Mouse (Mus musculus) E14TG2a.4 (cell line): ENCODE data around the gene Cadps2.

Experiments used
- H3K27me3 ChIP-seq: 2 replicates; pipeline ENCODE4 v1.6.1; 2014; ENCODE audit warnings: low read length, control low read depth; ENCODE audit not compliant: insufficient read depth
- H3K36me3 ChIP-seq: 2 replicates; pipeline ENCODE4 v1.6.1; 2014; ENCODE audit warnings: low read length, control low read depth; ENCODE audit not compliant: insufficient read depth
- H3K4me1 ChIP-seq: replicated peaks from 2 replicates; pipeline ENCODE4 v1.6.1; 2014; ENCODE audit warnings: low read depth, low read length, control low read depth
- H3K4me3 ChIP-seq: replicated peaks from 2 replicates; pipeline ENCODE4 v1.5.1; 2014; ENCODE audit warnings: mild to moderate bottlenecking, low read length
- H3K9me3 ChIP-seq: 2 replicates; pipeline ENCODE4 v1.6.1; 2014; ENCODE audit warnings: low read length, control low read depth
- CTCF ChIP-seq: conservative IDR thresholded peaks from 2 replicates; pipeline ENCODE4 v1.5.1; 2014; ENCODE audit warnings: low read length
- NANOG ChIP-seq: IDR thresholded peaks from 2 replicates; pipeline ENCODE4 v1.6.1; 2014; ENCODE audit warnings: borderline replicate concordance, low read length, mixed read lengths
- POU5F1 ChIP-seq: IDR thresholded peaks from 2 replicates; pipeline ENCODE4 v1.6.1; 2014; ENCODE audit warnings: low read length, borderline replicate concordance

Gene Cadps2

GRCm38 (mm10) chr6:23360596-23360995, 478.6 kb downstream of the Cadps2 start:
- no peaks in the 10 kb centered on the region for H3K9me3 ChIP-seq
- H3K4me3 ChIP-seq, result no peak overlapping the region
- H3K27me3 ChIP-seq, result no peaks in the 10 kb centered on the region
- H3K36me3 ChIP-seq, result no peaks in the 10 kb centered on the region
- H3K4me1 ChIP-seq, result peaks cover 27% of the 10 kb centered on the region
- TF ChIP-seq POU5F1, result no peak
- no peak for TF ChIP-seq NANOG
- no peak for TF ChIP-seq CTCF

GRCm38 (mm10) chr6:23356141-23356540, 483.1 kb downstream of the Cadps2 start:
- Histone ChIP-seq H3K27me3 (peaks cover 6% of the 10 kb centered on the region), H3K4me1 (peaks cover 40% of the 10 kb centered on the region), H3K36me3 (no peaks in the 10 kb centered on the region), H3K4me3 (no peak overlapping the region), H3K9me3 (no peaks in the 10 kb centered on the region)
- TF ChIP-seq NANOG (peak; percentile 79), POU5F1 (no peak), CTCF (no peak)

GRCm38 (mm10) chr6:23353480-23353879, 485.7 kb downstream of the Cadps2 start:
- H3K36me3 ChIP-seq, result no peaks in the 10 kb centered on the region
- H3K4me3 ChIP-seq, result no peak overlapping the region
- no peaks in the 10 kb centered on the region for H3K9me3 ChIP-seq
- H3K27me3 ChIP-seq, result peaks cover 6% of the 10 kb centered on the region
- no peak for TF ChIP-seq CTCF
- TF ChIP-seq POU5F1, result no peak
- TF ChIP-seq NANOG, result no peak
- H3K4me1 ChIP-seq, result peaks cover 39% of the 10 kb centered on the region

GRCm38 (mm10) chr6:23337411-23338063, 501.7 kb downstream of the Cadps2 start:
- no peaks in the 10 kb centered on the region for H3K4me1 ChIP-seq
- TF ChIP-seq CTCF, result no peak
- no peak for TF ChIP-seq POU5F1
- H3K4me3 ChIP-seq, result no peak overlapping the region
- no peaks in the 10 kb centered on the region for H3K36me3 ChIP-seq
- H3K27me3 ChIP-seq, result no peaks in the 10 kb centered on the region
- H3K9me3 ChIP-seq, result no peaks in the 10 kb centered on the region

GRCm38 (mm10) chr6:23314945-23315344, 524.3 kb downstream of the Cadps2 start:
- Histone ChIP-seq H3K27me3 (no peaks in the 10 kb centered on the region), H3K36me3 (no peaks in the 10 kb centered on the region), H3K9me3 (no peaks in the 10 kb centered on the region), H3K4me3 (no peak overlapping the region), H3K4me1 (no peaks in the 10 kb centered on the region)
- TF ChIP-seq POU5F1, result no peak
- TF ChIP-seq CTCF, result no peak
- no peak for TF ChIP-seq NANOG

- Histone ChIP-seq H3K4me1 (no peaks in the 10 kb centered on the region), H3K27me3 (no peaks in the 10 kb centered on the region), H3K9me3 (no peaks in the 10 kb centered on the region), H3K36me3 (no peaks in the 10 kb centered on the region), H3K4me3 (no peak overlapping the region)
- TF ChIP-seq POU5F1 (no peak), CTCF (no peak), NANOG (no peak)
These were observed 524.9 kb downstream of the Cadps2 start for GRCm38 (mm10) chr6:23314291-23314690.

GRCm38 (mm10) chr6:23306046-23306445, 533.2 kb downstream of the Cadps2 start:
- Histone ChIP-seq H3K36me3 (no peaks in the 10 kb centered on the region), H3K4me3 (no peak overlapping the region), H3K9me3 (no peaks in the 10 kb centered on the region), H3K27me3 (no peaks in the 10 kb centered on the region), H3K4me1 (no peaks in the 10 kb centered on the region)
- TF ChIP-seq NANOG, result no peak
- TF ChIP-seq CTCF, result no peak
- no peak for TF ChIP-seq POU5F1

- Histone ChIP-seq H3K9me3 (no peaks in the 10 kb centered on the region), H3K27me3 (no peaks in the 10 kb centered on the region), H3K4me1 (no peaks in the 10 kb centered on the region), H3K36me3 (no peaks in the 10 kb centered on the region), H3K4me3 (no peak overlapping the region)
- no peak for TF ChIP-seq POU5F1
- no peak for TF ChIP-seq NANOG
- no peak for TF ChIP-seq CTCF
These were observed 540.6 kb downstream of the Cadps2 start for GRCm38 (mm10) chr6:23298596-23298995.

GRCm38 (mm10) chr6:23294685-23295084, 544.5 kb downstream of the Cadps2 start:
- TF ChIP-seq NANOG (no peak), POU5F1 (no peak), CTCF (no peak)
- Histone ChIP-seq H3K36me3 (no peaks in the 10 kb centered on the region), H3K4me3 (no peak overlapping the region), H3K4me1 (no peaks in the 10 kb centered on the region), H3K27me3 (no peaks in the 10 kb centered on the region), H3K9me3 (no peaks in the 10 kb centered on the region)
